8 mouse cellular contexts compared by ENCODE assay signal in the genomic region with DNA sequence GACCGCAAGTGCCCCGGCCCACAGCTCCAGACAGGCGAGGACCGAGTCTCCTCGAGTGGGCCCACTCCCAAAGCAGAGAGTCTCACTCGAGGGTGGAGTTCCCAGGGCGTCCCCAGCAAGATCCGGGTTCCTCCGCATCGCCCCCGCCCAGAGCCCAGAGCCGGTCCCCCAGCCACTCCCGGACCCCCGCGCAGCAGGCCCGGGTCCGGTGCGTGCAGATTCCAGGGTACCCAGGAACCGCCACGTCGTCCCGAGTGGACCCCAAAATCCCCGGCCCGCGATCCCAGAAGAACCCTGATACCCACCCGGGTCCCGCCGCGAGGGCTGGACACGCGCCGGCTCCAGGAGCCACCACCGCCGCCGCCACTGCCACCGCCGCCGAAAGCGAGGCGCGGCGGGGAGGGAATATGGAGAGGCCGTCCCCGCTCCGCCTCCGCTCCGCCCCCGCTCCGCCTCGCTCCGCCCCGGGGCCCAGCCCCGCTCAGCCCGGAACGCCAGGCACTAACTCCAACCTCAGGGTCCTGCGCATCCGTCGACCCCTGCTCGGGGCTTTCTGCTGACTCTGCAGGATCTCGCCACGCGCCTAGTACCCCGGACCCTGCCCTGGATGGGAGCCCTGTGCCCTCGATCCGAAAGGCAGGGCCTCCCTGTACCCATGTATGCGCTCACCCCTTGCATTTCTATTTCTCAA. TPM values are rescaled to one million over a fixed set of nuclear protein-coding genes. Genes with fewer than 3 reads are reported as not detected.
DNase-seq lines count a peak whose midpoint lies in the region; ATAC-seq lines count a peak whose summit lies in the region.

TSS of gene Tbc1d16 (minus strand) at position 409 of the 691 bp plus-strand sequence.
TSS of gene Ccdc40 (plus strand) at position 482 of the 691 bp plus-strand sequence.

- H3K36me3 ChIP-seq in limb, embryonic 13.5 days = no peaks in the 10 kb centered on the region
- H3K36me3 ChIP-seq in midbrain, embryonic 12.5 days = peaks cover 13% of the 10 kb centered on the region; the same call in 1 of the 2 replicates

- H3K27me3 ChIP-seq in limb, embryonic 13.5 days = no peaks in the 10 kb centered on the region
- H3K27me3 ChIP-seq in midbrain, embryonic 12.5 days = no peaks in the 10 kb centered on the region

- WGBS in limb, embryonic 13.5 days = under 1% methylated on average over 59 of the region's 66 CpGs
- under 1% methylated on average over 56 of the region's 66 CpGs for WGBS in midbrain, embryonic 12.5 days

- no peaks in the 10 kb centered on the region for H3K9me3 ChIP-seq in limb, embryonic 13.5 days
- no peaks in the 10 kb centered on the region for H3K9me3 ChIP-seq in midbrain, embryonic 12.5 days

- peak within 1 kb of the TSS; percentile 67 for H3K27ac ChIP-seq in limb, embryonic 13.5 days
- peak within 1 kb of the TSS; percentile 88 for H3K27ac ChIP-seq in midbrain, embryonic 12.5 days (replicated peaks)

- peak; percentile 43 to 54 for DNase-seq in left cerebral cortex, adult 18-20 months (ENCODE audit: low spot score in 2 of 2)
- no peak for DNase-seq in left cerebral cortex, adult 11 months (ENCODE audit: low spot score)
- peak; percentile 85 to 90 for DNase-seq in cerebellum, postnatal 10 days
- peak; percentile 76 for DNase-seq in gastrocnemius, postnatal 25 days
- DNase-seq in spleen, postnatal 4 days (ENCODE audit: low spot score in 2 of 2) = peak; percentile 38 to 76

- ATAC-seq in inflammation-experienced regulatory T-cells, adult 6 months = peak; percentile 65
- ATAC-seq in limb, embryonic 13.5 days (ENCODE audit: low FRiP score, low read depth) = peak; percentile 87
- peak; percentile 84 for ATAC-seq in midbrain, embryonic 12.5 days (ENCODE audit: low FRiP score, low read depth)

- H3K4me3 ChIP-seq in limb, embryonic 13.5 days = peak within 1 kb of the TSS; percentile 77
- H3K4me3 ChIP-seq in midbrain, embryonic 12.5 days = peak within 1 kb of the TSS; percentile 78

- H3K4me1 ChIP-seq in limb, embryonic 13.5 days = peaks cover 51% of the 10 kb centered on the region
- H3K4me1 ChIP-seq in midbrain, embryonic 12.5 days = peaks cover 58% of the 10 kb centered on the region

- peak within 1 kb of the TSS; percentile 89 for H3K9ac ChIP-seq in limb, embryonic 13.5 days
- H3K9ac ChIP-seq in midbrain, embryonic 12.5 days (replicated peaks) = peak within 1 kb of the TSS; percentile 79

- H3K4me2 ChIP-seq in limb, embryonic 13.5 days (replicated peaks) = peak within 1 kb of the TSS; percentile 100
- H3K4me2 ChIP-seq in midbrain, embryonic 12.5 days (replicated peaks) = peak within 1 kb of the TSS; percentile 98

RNA-seq across cellular contexts. Expression of gene Tbc1d16, which starts in this region (rescaled TPM):
- total RNA-seq in left cerebral cortex, adult 18-20 months (2021) = 10 to 100 TPM; 24.8 to 27.5 TPM
- total RNA-seq in gastrocnemius, postnatal 25 days (2021) = 10 to 100 TPM; 16.1 to 20.9 TPM
- polyA plus RNA-seq in inflammation-experienced regulatory T-cells, adult 6 months (2017; shearing (Covaris generic)) = under 1 TPM; 0.20 to 0.55 (median 0.33) TPM
- polyA plus RNA-seq in limb, embryonic 13.5 days (2015; fragmentation: Nextera tagmentation; extraction: Ambion mirVana) = 25.1 and 27.2 TPM in 2 replicates
- 30.9 and 35.1 TPM in 2 replicates for polyA plus RNA-seq in midbrain, embryonic 12.5 days (2016; fragmentation: Nextera tagmentation; extraction: Ambion mirVana)

RNA-seq across cellular contexts. Expression of gene Ccdc40, which starts in this region (rescaled TPM):
- under 1 TPM; 0.70 to 0.91 TPM for total RNA-seq in left cerebral cortex, adult 18-20 months (2021)
- under 1 TPM in 1 of 2 experiments, not detected in 1; 0.41 TPM for total RNA-seq in gastrocnemius, postnatal 25 days (2021)
- 1 to 10 TPM; 1.6 to 4.2 (median 3.3) TPM for polyA plus RNA-seq in inflammation-experienced regulatory T-cells, adult 6 months (2017; shearing (Covaris generic))
- 4.8 and 6.8 TPM in 2 replicates for polyA plus RNA-seq in limb, embryonic 13.5 days (2015; fragmentation: Nextera tagmentation; extraction: Ambion mirVana)
- 18.6 and 24.1 TPM in 2 replicates for polyA plus RNA-seq in midbrain, embryonic 12.5 days (2016; fragmentation: Nextera tagmentation; extraction: Ambion mirVana)

Comparison
In these comparisons a context has a peak if more than half of its experiments do, and no peak if none do; other contexts are left out.
1. RNA of gene Tbc1d16 (polyA plus RNA-seq): 30.9 to 35.1 TPM in midbrain, embryonic 12.5 days and 25.1 to 27.2 TPM in limb, embryonic 13.5 days; 0.20 to 0.55 TPM in inflammation-experienced regulatory T-cells, adult 6 months; every median in the first group is over 10 times any median in the second.
2. Peak in every context shown above with its lines, with median percentiles within 50 percentile points of each other: ATAC-seq.